Mouse (Mus musculus) liver, postnatal 0 days (tissue): ENCODE results near the gene Cdh18. TPM values are rescaled to one million over a fixed set of nuclear protein-coding genes. Genes with fewer than 3 reads are reported as not detected.

Experiments
- ATAC-seq: fragments of 200-750 bp; cut with Nextera tagmentation; 2 replicates; pipeline ENCODE4 v1.8.0; 2017; ENCODE audit warnings: mild to moderate bottlenecking, moderate library complexity
- DNase-seq: peaks from one replicate; pipeline ENCODE4 v3.0.0-alpha.2; 2016
- H3K27ac ChIP-seq: fragments of 300-500 bp; sonication (generic); 2 replicates; pipeline ENCODE4 v1.5.1; 2014; ENCODE audit warnings: antibody characterized with exemption, moderate library complexity, mild to moderate bottlenecking, low read depth
- H3K27me3 ChIP-seq: fragments of 300-500 bp; sonication (generic); 2 replicates; pipeline ENCODE4 v1.6.1; 2014; ENCODE audit warnings: low read length, control low read depth, mixed read lengths; ENCODE audit not compliant: insufficient read depth
- H3K36me3 ChIP-seq: fragments of 300-500 bp; sonication (generic); replicated peaks from 2 replicates; pipeline ENCODE4 v1.6.1; 2014; ENCODE audit warnings: mild to moderate bottlenecking, control low read depth, low read length, moderate library complexity, mixed read lengths; ENCODE audit not compliant: insufficient read depth
- H3K4me1 ChIP-seq: fragments of 300-500 bp; sonication (generic); 2 replicates; pipeline ENCODE4 v1.6.1; 2014; ENCODE audit warnings: antibody characterized with exemption, mild to moderate bottlenecking, control low read depth; ENCODE audit not compliant: insufficient read depth
- H3K4me2 ChIP-seq: fragments of 300-500 bp; sonication (generic); 2 replicates; pipeline ENCODE4 v1.6.1; 2014; ENCODE audit warnings: low read depth, mild to moderate bottlenecking, low read length, moderate library complexity, mixed read lengths
- H3K4me3 ChIP-seq: fragments of 300-500 bp; sonication (generic); 2 replicates; pipeline ENCODE4 v1.5.1; 2014; ENCODE audit warnings: low read depth, low read length
- H3K9ac ChIP-seq: fragments of 300-500 bp; sonication (generic); replicated peaks from 2 replicates; pipeline ENCODE4 v1.6.1; 2014; ENCODE audit warnings: mild to moderate bottlenecking, moderate library complexity
- H3K9me3 ChIP-seq: fragments of 300-500 bp; sonication (generic); 2 replicates; pipeline ENCODE4 v1.6.1; 2016; ENCODE audit warnings: mild to moderate bottlenecking, control low read depth, low read length, mixed read lengths
- CTCF ChIP-seq: sonication (generic); IDR thresholded peaks from 2 replicates; pipeline ENCODE4 v1.5.1; 2016; ENCODE audit warnings: antibody characterized with exemption, low read depth
- EP300 ChIP-seq: IDR thresholded peaks from 2 replicates; pipeline ENCODE4 v1.6.1; 2016; ENCODE audit warnings: antibody characterized with exemption, low read depth, mild to moderate bottlenecking
- WGBS: fragments of 180-500 bp; shearing (Covaris S2); extraction: QIAGEN DNeasy Blood & Tissue Kit; methylation state at CpG from one replicate; pipeline ENCODE4 v1.1.7; 2014; ENCODE audit not compliant: insufficient replicate concordance; 5-methylcytosine and 5-hydroxymethylcytosine counted together
- polyA plus RNA-seq: library from polyadenylated mRNA; unstranded; fragments of >200 nt; fragmentation: Nextera tagmentation; extraction: Ambion mirVana; gene quantifications from 2 replicates; pipeline ENCODE4 v1.2.1, GENCODE M21; 2015

The Cdh18 gene
- polyA plus RNA-seq, 1 experiment from 2014 or later: not detected

GRCm38 (mm10) chr15:23385816-23386215, 837.0 kb downstream of the Cdh18 start:
- TF ChIP-seq EP300 (no peak), CTCF (no peak)
- Histone ChIP-seq H3K9ac (no peak overlapping the region), H3K4me3 (no peak overlapping the region), H3K27me3 (no peaks in the 10 kb centered on the region), H3K9me3 (no peaks in the 10 kb centered on the region), H3K27ac (no peak overlapping the region), H3K4me1 (no peaks in the 10 kb centered on the region), H3K4me2 (no peak overlapping the region), H3K36me3 (no peaks in the 10 kb centered on the region)
- no peak for DNase-seq
- 64% methylated on average over 4 of the region's 4 CpGs for WGBS
- ATAC-seq: no peak

- Histone ChIP-seq H3K4me3 (no peak overlapping the region), H3K9me3 (0 out of 2 replicates have a peak, but pooled peaks cover 3% of the 10 kb centered on the region), H3K9ac (no peak overlapping the region), H3K27ac (no peak overlapping the region), H3K4me1 (no peaks in the 10 kb centered on the region), H3K27me3 (no peaks in the 10 kb centered on the region), H3K36me3 (no peaks in the 10 kb centered on the region), H3K4me2 (no peak overlapping the region)
- DNase-seq (no peak), ATAC-seq (no peak)
- TF ChIP-seq EP300 (no peak), CTCF (no peak)
Measured at GRCm38 (mm10) chr15:23396646-23397045, 847.8 kb downstream of the Cdh18 start.

DNA sequence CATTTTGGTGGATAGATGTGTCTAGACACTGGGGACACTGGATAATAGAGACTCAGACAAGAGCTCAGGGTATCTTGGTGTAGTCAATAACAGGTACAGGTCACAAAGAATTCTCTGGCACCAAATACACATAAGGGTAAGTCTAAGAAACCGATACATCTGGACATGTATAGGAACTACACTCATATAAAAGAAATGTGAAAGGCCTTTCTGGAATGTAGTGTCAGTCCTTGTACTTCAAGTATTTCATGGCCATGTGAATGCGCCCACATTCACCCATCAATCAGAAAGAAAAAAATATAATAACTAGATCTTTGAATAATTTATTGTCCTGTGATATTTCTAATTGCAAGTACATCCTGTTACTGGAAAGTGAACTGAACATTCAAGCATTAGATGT, 855.0 kb downstream of the Cdh18 start:
- no peaks in the 10 kb centered on the region for H3K9me3 ChIP-seq
- H3K27me3 ChIP-seq: no peaks in the 10 kb centered on the region
- H3K9ac ChIP-seq: no peak overlapping the region
- no peak for DNase-seq
- no peak overlapping the region for H3K4me3 ChIP-seq
- no peak overlapping the region for H3K27ac ChIP-seq
- no peaks in the 10 kb centered on the region for H3K36me3 ChIP-seq
- no peak for ATAC-seq
- H3K4me1 ChIP-seq: no peaks in the 10 kb centered on the region
- 81% methylated on average over 2 of the region's 2 CpGs for WGBS
- no peak for TF ChIP-seq EP300
- no peak for TF ChIP-seq CTCF
- no peak overlapping the region for H3K4me2 ChIP-seq

DNA sequence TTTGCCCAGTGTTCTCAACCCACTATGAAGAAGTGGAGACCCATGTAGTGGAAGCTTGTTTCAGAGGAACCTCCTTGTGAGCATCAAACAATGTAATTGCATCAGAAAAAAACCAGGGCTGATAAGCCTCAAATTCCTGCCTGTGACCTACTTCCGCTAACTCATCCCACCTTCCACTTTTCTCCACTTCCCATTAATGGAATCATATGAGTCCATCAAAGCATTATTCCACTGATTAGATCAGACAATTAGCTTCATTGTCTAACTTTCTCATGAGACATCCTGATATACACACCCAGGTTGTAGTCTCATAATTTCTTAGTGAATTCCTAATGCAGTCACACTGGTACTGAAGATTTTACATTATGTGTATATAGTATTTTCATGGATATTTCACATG, 859.4 kb downstream of the Cdh18 start:
- Histone ChIP-seq H3K27me3 (no peaks in the 10 kb centered on the region), H3K9me3 (no peaks in the 10 kb centered on the region), H3K9ac (no peak overlapping the region), H3K4me3 (no peak overlapping the region), H3K4me1 (no peaks in the 10 kb centered on the region), H3K27ac (no peak overlapping the region), H3K36me3 (no peaks in the 10 kb centered on the region), H3K4me2 (no peak overlapping the region)
- TF ChIP-seq CTCF (no peak), EP300 (no peak)
- DNase-seq (no peak), ATAC-seq (no peak)
- WGBS: 93% methylated on average over 1 of the region's 1 CpGs

DNA sequence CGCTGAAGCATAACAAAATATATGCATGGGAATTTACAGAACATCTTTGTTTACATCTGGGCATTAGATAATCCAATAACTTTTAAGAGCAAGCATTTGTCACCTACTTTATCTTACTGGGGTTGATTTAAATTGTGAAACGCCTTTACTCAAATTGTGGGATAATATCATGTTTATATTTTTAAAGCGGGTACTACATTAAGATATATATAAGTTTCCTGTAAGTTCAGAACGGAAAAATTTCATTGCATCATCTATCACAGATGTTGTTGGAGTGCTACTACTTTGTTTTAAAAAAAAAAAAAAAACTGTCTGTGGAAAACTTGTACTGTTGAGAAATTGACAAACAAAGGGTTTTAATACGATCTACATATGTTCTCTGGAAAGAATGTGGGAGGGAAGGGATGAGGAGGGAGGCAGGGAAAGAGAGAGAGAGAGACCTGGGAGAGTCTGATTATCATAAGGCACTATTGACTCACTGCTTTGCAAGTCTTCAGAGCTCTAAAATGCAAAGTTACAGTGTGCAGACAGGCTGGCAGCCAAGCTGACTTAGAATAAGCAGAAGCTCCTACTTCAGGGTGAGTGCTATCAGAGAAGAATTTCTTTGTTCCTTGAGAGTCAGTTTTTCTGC, 867.7 kb downstream of the Cdh18 start:
- Histone ChIP-seq H3K27ac (no peak overlapping the region), H3K36me3 (no peaks in the 10 kb centered on the region), H3K27me3 (no peaks in the 10 kb centered on the region), H3K9ac (no peak overlapping the region), H3K9me3 (no peaks in the 10 kb centered on the region), H3K4me2 (no peak overlapping the region), H3K4me3 (no peak overlapping the region), H3K4me1 (no peaks in the 10 kb centered on the region)
- no peak for ATAC-seq
- DNase-seq: no peak
- TF ChIP-seq CTCF (no peak), EP300 (no peak)
- 63% methylated on average over 5 of the region's 5 CpGs for WGBS

- TF ChIP-seq EP300 (no peak), CTCF (no peak)
- no peaks in the 10 kb centered on the region for H3K36me3 ChIP-seq
- H3K4me1 ChIP-seq: no peaks in the 10 kb centered on the region
- H3K9me3 ChIP-seq: no peaks in the 10 kb centered on the region
- H3K4me2 ChIP-seq: no peak overlapping the region
- H3K9ac ChIP-seq: no peak overlapping the region
- no peaks in the 10 kb centered on the region for H3K27me3 ChIP-seq
- DNase-seq: no peak
- no peak overlapping the region for H3K4me3 ChIP-seq
- no peak for ATAC-seq
- no peak overlapping the region for H3K27ac ChIP-seq
Measured at GRCm38 (mm10) chr15:23418158-23418557, 869.3 kb downstream of the Cdh18 start.

DNA sequence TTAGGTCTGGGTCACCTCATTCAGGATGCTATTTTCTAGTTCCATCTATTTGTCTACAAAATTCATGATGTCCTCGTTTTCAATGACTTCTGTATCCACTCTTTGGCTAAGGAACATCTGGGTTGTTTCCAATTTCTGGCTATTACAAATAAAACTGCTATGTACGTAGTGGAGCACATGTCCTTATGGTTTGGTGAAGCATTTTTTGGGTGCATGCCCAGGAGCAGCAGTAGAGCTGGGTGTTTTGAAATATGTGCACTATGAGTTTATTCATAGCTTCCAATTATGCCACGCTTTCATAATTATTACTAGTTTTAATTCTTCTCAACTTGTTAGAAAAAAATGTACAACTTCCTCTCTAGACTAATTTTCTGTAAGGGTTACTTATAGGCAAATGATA, 871.2 kb downstream of the Cdh18 start:
- Histone ChIP-seq H3K4me3 (no peak overlapping the region), H3K27ac (no peak overlapping the region), H3K36me3 (no peaks in the 10 kb centered on the region), H3K9me3 (no peaks in the 10 kb centered on the region), H3K9ac (no peak overlapping the region), H3K4me1 (no peaks in the 10 kb centered on the region), H3K27me3 (no peaks in the 10 kb centered on the region), H3K4me2 (no peak overlapping the region)
- TF ChIP-seq CTCF (no peak), EP300 (no peak)
- WGBS: 62% methylated on average over 3 of the region's 3 CpGs
- ATAC-seq: no peak
- no peak for DNase-seq
